Mouse (Mus musculus) lung, embryonic 15.5 days (tissue): ENCODE measurements around the gene Ddx19b. TPM values are rescaled to one million over a fixed set of nuclear protein-coding genes. Genes with fewer than 3 reads are reported as not detected.
"Not testable (repeated sequence)": the region's sequence is repeated elsewhere in the genome, so short reads cannot be mapped to it uniquely, and the experiment has no call there.

Experiments
- ATAC-seq: fragments of 200-750 bp; cut with Nextera tagmentation; 2 replicates; pipeline ENCODE4 v1.8.0; 2017; ENCODE audit warnings: moderate number of reproducible peaks, borderline replicate concordance; ENCODE audit not compliant: low FRiP score, low TSS enrichment; ENCODE audit errors: extremely low read depth
- H3K27ac ChIP-seq: fragments of 300-500 bp; sonication (generic); 2 replicates; pipeline ENCODE4 v1.5.1; 2015; ENCODE audit warnings: moderate library complexity, mild to moderate bottlenecking, inconsistent platforms
- H3K27me3 ChIP-seq: fragments of 300-500 bp; sonication (generic); 2 replicates; pipeline ENCODE4 v1.6.1; 2015; ENCODE audit warnings: inconsistent platforms
- H3K36me3 ChIP-seq: fragments of 300-500 bp; sonication (generic); 2 replicates; pipeline ENCODE4 v1.6.1; 2015; ENCODE audit warnings: inconsistent platforms
- H3K4me1 ChIP-seq: fragments of 300-500 bp; sonication (generic); 2 replicates; pipeline ENCODE4 v1.6.1; 2015; ENCODE audit warnings: inconsistent platforms
- H3K4me2 ChIP-seq: fragments of 300-500 bp; sonication (generic); 2 replicates; pipeline ENCODE4 v1.6.1; 2015; ENCODE audit warnings: inconsistent platforms, mild to moderate bottlenecking, moderate library complexity
- H3K4me3 ChIP-seq: fragments of 300-500 bp; sonication (generic); 2 replicates; pipeline ENCODE4 v1.5.1; 2015; ENCODE audit warnings: mild to moderate bottlenecking, inconsistent platforms
- H3K9ac ChIP-seq: fragments of 300-500 bp; sonication (generic); 2 replicates; pipeline ENCODE4 v1.6.1; 2015; ENCODE audit warnings: inconsistent platforms
- H3K9me3 ChIP-seq: fragments of 300-500 bp; sonication (generic); 2 replicates; pipeline ENCODE4 v1.6.1; 2016; ENCODE audit warnings: inconsistent platforms
- WGBS: fragments of 180-500 bp; shearing (Covaris S2); methylation state at CpG from one replicate; pipeline ENCODE4 v1.1.7; 2015; 5-methylcytosine and 5-hydroxymethylcytosine counted together
- polyA plus RNA-seq: library from polyadenylated mRNA; unstranded; fragments of >200 nt; fragmentation: Nextera tagmentation; extraction: Ambion mirVana; gene quantifications from 2 replicates; pipeline ENCODE4 v1.2.1, GENCODE M21; 2015

Gene Ddx19b
- 7.0 and 7.3 TPM in 2 replicates for polyA plus RNA-seq

DNA sequence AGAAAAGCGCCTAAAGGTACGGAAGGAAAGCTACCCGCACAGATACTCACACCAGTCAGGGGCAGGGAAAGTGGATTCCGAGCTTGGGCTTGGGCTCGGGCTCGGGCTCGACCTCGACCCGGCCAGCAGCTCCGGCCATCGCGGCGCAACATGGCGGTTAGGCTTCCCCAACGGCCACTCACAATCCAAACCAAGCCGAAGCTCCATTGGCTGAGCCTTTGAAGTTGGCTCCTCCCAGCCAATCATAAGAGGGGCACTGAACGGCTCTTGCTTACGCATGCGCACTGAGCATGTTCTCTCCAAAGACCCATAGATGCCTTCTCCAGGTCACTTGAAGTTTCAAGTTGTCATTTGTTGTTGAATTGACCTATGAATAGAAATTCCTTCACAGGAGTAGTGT is at the start of gene Ddx19b:
TSS of gene Ddx19b (minus strand) at position 180 of the 400 bp plus-strand sequence.
- Histone ChIP-seq H3K9ac (no peak within 1 kb of the TSS), H3K27me3 (peaks cover 4% of the 10 kb centered on the region; the same call in 1 of the 2 replicates), H3K4me1 (peaks cover 16% of the 10 kb centered on the region), H3K4me3 (no peak within 1 kb of the TSS), H3K36me3 (0 out of 2 replicates have a peak, but pooled peaks cover under 1% of the 10 kb centered on the region), H3K4me2 (no peak within 1 kb of the TSS), H3K27ac (no peak within 1 kb of the TSS), H3K9me3 (no peaks in the 10 kb centered on the region)
- no peak for ATAC-seq
- WGBS = 92% methylated on average over 19 of the region's 19 CpGs

DNA sequence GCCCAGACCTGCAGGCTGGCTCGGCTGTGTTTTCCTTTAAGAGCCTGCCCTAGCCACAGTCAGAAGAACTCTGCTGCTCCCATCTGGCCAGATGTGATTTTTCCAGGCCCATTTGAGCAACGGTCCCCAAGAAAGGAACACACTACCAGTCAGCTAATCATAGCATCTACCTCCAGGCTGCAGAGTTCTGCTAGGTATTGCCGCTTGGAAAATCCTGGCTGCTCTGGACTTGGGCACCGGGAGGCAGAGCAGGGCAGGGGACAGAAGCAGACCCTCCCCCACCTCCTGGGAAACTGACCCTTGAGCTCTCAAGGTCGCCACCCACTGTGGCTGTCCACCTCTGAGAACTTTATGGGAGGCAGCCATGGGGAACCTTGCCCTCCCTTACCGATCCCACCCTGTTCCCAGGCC is 48.3 kb upstream of the Ddx19b start:
- no peak overlapping the region for H3K27ac ChIP-seq
- no peaks in the 10 kb centered on the region for H3K27me3 ChIP-seq
- no peak overlapping the region for H3K9ac ChIP-seq
- H3K36me3 ChIP-seq = no peaks in the 10 kb centered on the region
- H3K4me2 ChIP-seq = no peak overlapping the region
- H3K4me3 ChIP-seq = no peak overlapping the region
- 28% methylated on average over 6 of the region's 6 CpGs for WGBS
- no peaks in the 10 kb centered on the region for H3K9me3 ChIP-seq
- no peak for ATAC-seq
- H3K4me1 ChIP-seq = no peaks in the 10 kb centered on the region

DNA sequence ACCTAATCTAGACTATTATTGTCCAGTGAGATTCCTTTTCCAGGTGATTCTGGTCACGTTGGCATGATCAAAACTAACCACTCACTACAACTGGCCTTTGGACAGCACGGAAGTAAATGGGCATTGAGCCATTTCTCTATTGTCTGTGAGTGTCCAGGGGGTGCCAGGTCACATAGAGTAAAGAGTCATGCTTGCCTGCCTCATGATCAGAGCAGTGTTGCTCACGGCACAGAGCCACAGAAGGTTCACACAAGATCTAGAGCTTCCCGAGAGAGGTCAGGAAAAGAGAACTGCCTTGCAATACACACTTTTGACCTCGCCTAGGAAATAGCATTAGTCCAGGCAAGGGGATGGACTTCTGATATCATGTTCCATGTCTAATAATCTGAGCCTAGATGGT is 47.9 kb upstream of the Ddx19b start:
- H3K4me2 ChIP-seq = no peak overlapping the region
- 65% methylated on average over 5 of the region's 5 CpGs for WGBS
- H3K27ac ChIP-seq = no peak overlapping the region
- H3K4me3 ChIP-seq = no peak overlapping the region
- ATAC-seq = no peak
- H3K9me3 ChIP-seq = no peaks in the 10 kb centered on the region
- H3K4me1 ChIP-seq = no peaks in the 10 kb centered on the region
- no peaks in the 10 kb centered on the region for H3K36me3 ChIP-seq
- no peak overlapping the region for H3K9ac ChIP-seq
- H3K27me3 ChIP-seq = no peaks in the 10 kb centered on the region

DNA sequence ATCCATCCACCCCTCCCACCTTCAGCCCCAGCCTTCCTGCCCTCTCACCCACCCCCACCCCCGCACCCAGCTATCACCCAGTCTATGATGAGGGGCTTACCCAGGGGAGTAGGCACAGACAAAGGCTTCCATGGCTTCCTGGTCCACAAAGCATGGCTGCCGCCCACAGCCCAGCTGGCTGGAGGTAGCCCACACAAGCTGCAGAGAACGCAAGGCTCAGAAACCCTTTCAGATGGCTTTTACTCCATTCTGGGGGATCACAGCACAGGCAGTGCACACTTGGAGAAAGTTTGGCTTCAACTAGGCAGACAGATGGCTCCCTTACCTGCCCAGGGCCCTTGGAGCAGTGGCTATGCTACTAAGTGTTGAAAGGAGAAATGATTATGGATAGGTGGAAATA is 44.4 kb upstream of the Ddx19b start:
- no peaks in the 10 kb centered on the region for H3K27me3 ChIP-seq
- 88% methylated on average over 3 of the region's 3 CpGs for WGBS
- H3K4me3 ChIP-seq = no peak overlapping the region
- no peak overlapping the region for H3K27ac ChIP-seq
- H3K4me1 ChIP-seq = no peaks in the 10 kb centered on the region
- H3K4me2 ChIP-seq = no peak overlapping the region
- H3K36me3 ChIP-seq = no peaks in the 10 kb centered on the region
- no peak overlapping the region for H3K9ac ChIP-seq
- H3K9me3 ChIP-seq = no peaks in the 10 kb centered on the region
- ATAC-seq = no peak

DNA sequence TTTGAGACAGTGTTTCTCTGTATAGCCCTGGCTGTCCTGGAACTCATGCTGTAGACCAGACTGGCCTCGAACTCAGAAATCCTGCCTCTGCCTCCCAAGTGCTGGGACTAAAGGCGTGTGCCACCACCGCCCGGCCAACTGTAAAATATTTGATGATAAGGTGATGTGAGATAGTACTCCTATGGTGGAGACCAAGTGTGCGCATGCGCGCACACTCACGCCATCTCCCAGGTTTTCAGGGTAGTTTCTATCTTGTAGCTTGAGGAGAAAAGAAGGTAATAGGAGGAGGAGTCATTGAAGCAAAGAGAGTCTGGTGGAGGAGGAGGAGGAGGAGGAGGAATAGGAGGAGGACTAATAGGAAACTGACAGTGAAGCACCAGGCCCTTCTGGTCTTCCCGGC is 37.1 kb upstream of the Ddx19b start:
- H3K4me2 ChIP-seq, H3K27me3 ChIP-seq, H3K4me1 ChIP-seq, H3K36me3 ChIP-seq, ATAC-seq, H3K9ac ChIP-seq, H3K4me3 ChIP-seq, H3K9me3 ChIP-seq, H3K27ac ChIP-seq: not testable (repeated sequence)
- WGBS = 85% methylated on average over 9 of the region's 9 CpGs

DNA sequence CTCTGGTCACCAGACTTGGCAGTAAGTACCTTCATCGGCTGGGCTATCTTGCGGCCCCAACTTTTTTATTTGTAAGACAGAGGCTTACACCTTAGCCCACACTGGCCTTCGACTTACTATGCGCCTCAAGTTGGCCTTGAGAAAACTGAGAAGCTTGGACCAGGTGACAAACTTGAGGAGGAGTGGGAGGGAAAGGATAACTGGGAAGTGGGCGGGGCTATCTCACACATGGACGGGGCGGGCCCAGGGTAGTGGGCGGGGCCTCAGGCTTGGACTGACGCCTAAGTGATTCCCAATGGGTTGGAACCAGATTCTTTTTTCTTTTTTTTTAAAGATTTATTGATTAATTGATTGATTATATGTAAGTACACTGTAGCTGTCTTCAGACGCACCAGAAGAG is 35.9 kb upstream of the Ddx19b start:
- Histone ChIP-seq H3K27me3 (no peaks in the 10 kb centered on the region), H3K4me3 (no peak overlapping the region), H3K4me1 (no peaks in the 10 kb centered on the region), H3K27ac (no peak overlapping the region), H3K9ac (no peak overlapping the region), H3K4me2 (no peak overlapping the region), H3K9me3 (no peaks in the 10 kb centered on the region), H3K36me3 (no peaks in the 10 kb centered on the region)
- no peak for ATAC-seq
- 25% methylated on average over 10 of the region's 10 CpGs for WGBS

DNA sequence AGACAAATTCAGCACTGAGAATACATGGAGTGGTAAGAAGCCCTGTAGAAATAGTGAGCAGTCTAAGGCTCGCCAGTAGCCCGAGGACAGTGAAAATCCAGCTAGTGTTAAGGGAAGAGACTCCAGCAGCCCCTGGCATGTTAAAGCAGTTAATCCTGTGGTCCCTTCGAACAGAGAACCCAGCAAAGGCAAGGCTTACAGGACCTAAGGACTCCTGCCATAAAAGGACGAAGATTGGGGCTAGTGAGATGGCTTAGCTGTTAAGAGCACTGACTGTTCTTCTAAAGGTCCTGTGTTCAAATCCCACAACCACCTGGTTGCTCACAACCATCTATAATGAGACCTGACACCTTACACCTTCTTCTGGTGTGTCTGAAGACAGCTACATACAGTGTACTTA is 34.8 kb upstream of the Ddx19b start:
- Histone ChIP-seq H3K9me3 (no peaks in the 10 kb centered on the region), H3K4me1 (peaks cover 5% of the 10 kb centered on the region; the same call in 1 of the 2 replicates), H3K4me3 (no peak overlapping the region), H3K36me3 (no peaks in the 10 kb centered on the region), H3K27ac (no peak overlapping the region), H3K9ac (no peak overlapping the region), H3K4me2 (no peak overlapping the region), H3K27me3 (no peaks in the 10 kb centered on the region)
- 66% methylated on average over 4 of the region's 4 CpGs for WGBS
- ATAC-seq = no peak

DNA sequence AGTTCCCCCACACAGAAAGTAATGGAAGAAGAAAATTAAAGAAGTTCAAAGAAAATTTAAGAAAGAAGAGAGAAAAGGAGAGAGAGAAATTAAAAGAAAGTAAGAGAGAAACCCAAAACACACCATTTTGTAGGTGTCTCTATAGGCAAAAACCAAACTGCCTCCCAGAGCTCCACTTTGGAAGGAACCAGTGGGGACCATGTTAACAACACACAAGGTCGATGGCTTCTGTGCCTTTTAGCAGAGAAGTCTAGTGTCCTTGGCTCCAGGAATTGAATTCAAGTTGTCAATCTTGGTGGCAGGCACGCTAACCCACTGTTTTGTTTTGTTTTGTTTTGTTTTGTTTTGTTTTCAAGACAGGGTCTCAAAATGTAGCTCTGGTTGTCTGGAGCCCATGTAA is 31.3 kb upstream of the Ddx19b start:
- Histone ChIP-seq H3K4me1 (peaks cover 13% of the 10 kb centered on the region), H3K27me3 (no peaks in the 10 kb centered on the region), H3K27ac (no peak overlapping the region), H3K9me3 (no peaks in the 10 kb centered on the region), H3K4me2 (peak overlapping the region; percentile 78), H3K4me3 (peak overlapping the region; percentile 72; the same call in 1 of the 2 replicates), H3K9ac (no peak overlapping the region), H3K36me3 (no peaks in the 10 kb centered on the region)
- no peak for ATAC-seq
- WGBS = 41% methylated on average over 2 of the region's 2 CpGs

DNA sequence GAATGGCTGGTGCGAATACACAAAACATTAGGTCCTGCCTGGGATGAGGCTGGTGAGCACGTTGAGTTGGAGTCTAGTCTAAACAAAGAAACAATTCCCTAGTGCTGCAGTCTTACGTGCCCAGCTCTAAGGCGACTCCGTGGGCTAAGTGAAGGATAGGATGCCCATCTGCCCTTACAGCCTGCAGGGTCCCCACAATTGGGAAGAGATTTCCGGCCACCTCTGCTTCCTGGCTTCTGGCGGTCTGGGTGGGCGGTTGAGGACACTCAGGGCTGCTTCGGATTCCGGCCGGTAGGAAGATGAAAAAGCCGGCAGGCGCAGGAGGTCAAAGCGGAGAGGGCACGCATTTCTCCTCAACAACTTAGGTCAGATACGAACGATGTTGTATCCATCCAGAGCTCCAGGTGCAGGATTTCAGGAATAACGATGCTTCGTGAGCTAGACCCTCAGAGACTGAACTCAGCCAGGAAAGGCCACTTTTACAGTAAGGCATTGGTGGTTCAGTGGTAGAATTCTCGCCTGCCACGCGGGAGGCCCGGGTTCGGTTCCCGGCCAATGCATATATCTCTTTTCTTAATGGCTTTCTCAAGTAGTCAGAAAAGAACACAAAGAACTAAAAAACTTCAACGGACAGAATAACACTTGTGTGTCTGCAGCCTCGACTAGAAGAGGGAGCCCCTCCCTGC is 30.7 kb upstream of the Ddx19b start:
- WGBS = under 1% methylated on average over 27 of the region's 27 CpGs
- peak; percentile 83; the same call in 1 of the 2 replicates for ATAC-seq
- no peaks in the 10 kb centered on the region for H3K36me3 ChIP-seq
- peak overlapping the region; percentile 78 for H3K4me2 ChIP-seq
- peak overlapping the region; percentile 55 for H3K9ac ChIP-seq
- H3K4me3 ChIP-seq = peak overlapping the region; percentile 72
- no peaks in the 10 kb centered on the region for H3K27me3 ChIP-seq
- peak overlapping the region; percentile 44 for H3K27ac ChIP-seq
- H3K9me3 ChIP-seq = no peaks in the 10 kb centered on the region
- H3K4me1 ChIP-seq = peaks cover 20% of the 10 kb centered on the region

DNA sequence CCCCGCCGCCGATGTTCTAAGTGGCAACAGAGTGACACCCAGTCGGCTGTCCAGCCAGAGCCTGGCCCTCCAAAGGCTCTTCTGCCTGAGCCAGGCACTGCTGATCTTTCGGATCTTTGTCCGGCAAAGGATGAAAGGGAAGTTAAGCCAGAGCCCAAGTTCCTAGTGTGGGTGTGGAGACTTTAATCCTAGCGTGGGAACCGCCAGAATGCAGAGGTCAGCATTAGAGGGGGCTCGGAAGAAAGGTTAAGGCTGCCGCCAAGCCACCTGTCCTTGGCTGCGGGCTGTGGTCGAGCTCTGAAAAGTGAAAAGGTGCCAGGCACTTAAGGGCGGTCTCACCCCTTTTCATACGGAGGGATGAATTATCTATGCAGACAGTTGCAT is 30.1 kb upstream of the Ddx19b start:
- Histone ChIP-seq H3K4me3 (peak overlapping the region; percentile 72), H3K36me3 (no peaks in the 10 kb centered on the region), H3K9ac (peak overlapping the region; percentile 55), H3K27ac (peak overlapping the region; percentile 44; the same call in 1 of the 2 replicates), H3K4me2 (peak overlapping the region; percentile 78), H3K4me1 (peaks cover 21% of the 10 kb centered on the region), H3K9me3 (no peaks in the 10 kb centered on the region), H3K27me3 (no peaks in the 10 kb centered on the region)
- under 1% methylated on average over 14 of the region's 14 CpGs for WGBS
- ATAC-seq = no peak

DNA sequence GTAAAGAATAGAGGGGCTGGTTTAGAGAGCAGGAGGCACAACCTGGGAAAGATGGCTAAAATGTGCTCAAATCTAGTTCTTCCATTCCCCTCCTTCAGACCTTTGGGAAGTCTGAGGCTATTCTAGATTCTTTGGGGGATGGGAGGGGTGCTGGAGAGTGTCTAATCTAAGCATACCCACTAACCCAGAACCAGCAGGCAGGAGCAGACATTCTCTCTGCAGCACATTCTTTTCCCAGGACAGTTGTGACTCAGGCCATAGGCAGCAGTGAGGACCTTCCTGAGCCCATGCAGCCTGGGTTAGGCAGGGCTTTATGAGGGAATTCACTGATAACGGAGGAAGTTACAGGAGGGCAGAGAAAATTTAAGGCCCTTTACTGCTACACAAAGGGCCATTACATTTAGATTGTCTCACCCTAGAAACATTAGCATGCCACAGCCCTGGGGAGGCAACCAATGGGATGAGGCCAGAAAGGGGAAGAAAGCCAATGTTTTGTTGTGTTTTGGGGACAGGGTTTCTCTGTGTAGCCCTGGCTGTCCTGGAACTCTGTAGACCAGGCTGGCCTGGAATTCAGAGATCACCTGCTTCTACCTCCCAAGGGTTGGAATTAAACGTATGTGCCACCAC is 27.5 kb upstream of the Ddx19b start:
- Histone ChIP-seq H3K27me3 (no peaks in the 10 kb centered on the region), H3K36me3 (peaks cover 18% of the 10 kb centered on the region), H3K4me2 (no peak overlapping the region), H3K9me3 (no peaks in the 10 kb centered on the region), H3K4me1 (peaks cover 21% of the 10 kb centered on the region), H3K4me3 (no peak overlapping the region), H3K9ac (no peak overlapping the region), H3K27ac (no peak overlapping the region)
- no peak for ATAC-seq
- WGBS = 70% methylated on average over 2 of the region's 2 CpGs

DNA sequence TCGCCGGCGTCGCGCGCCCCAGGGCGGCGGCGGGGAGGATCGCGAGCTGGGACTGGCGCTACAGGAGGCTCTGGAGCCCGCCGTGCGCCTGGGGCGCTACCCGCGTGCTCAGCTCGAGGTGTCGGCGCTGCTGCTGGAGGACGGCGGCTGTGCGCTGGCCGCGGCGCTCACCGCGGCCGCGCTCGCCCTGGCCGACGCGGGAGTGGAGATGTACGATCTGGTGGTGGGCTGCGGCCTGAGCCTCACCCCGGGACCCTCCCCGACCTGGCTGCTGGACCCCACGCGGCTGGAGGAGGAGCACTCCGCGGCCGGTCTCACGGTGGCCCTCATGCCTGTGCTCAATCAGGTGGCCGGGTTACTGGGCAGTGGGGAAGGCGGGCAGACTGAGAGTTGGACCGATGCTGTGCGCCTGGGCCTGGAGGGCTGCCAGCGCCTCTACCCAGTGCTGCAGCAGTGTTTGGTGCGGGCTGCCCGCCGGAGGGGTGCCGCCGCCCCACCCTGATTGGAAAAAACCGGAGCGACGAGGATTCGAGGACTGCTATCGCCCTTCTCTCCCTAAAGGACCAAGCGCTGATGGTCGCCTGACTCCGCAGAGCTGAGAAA is 25.2 kb upstream of the Ddx19b start:
- Histone ChIP-seq H3K4me1 (peaks cover 18% of the 10 kb centered on the region), H3K36me3 (peaks cover 41% of the 10 kb centered on the region), H3K27ac (peak overlapping the region; percentile 86), H3K9ac (peak overlapping the region; percentile 86), H3K4me2 (peak overlapping the region; percentile 81), H3K4me3 (peak overlapping the region; percentile 70), H3K27me3 (no peaks in the 10 kb centered on the region), H3K9me3 (no peaks in the 10 kb centered on the region)
- ATAC-seq = peak; percentile 60; the same call in 1 of the 2 replicates
- under 1% methylated on average over 52 of the region's 63 CpGs for WGBS
